Mouse (Mus musculus) G1E (cell line): ENCODE results near the gene Gm17662.

Experiments
- CTCF ChIP-seq: IDR thresholded peaks from 2 replicates; pipeline ENCODE4 v1.5.1; 2012; ENCODE audit warnings: low read depth, low read length, inconsistent platforms, mixed read lengths
- GATA1 ChIP-seq: IDR thresholded peaks from 2 replicates; pipeline ENCODE4 v1.6.1; 2012; ENCODE audit warnings: borderline replicate concordance, low read length, inconsistent platforms, mixed read lengths
- GATA2 ChIP-seq: IDR thresholded peaks from 2 replicates; pipeline ENCODE4 v1.6.1; 2012; ENCODE audit warnings: low read depth, low read length, inconsistent platforms, borderline replicate concordance
- POLR2AphosphoS5 ChIP-seq: IDR thresholded peaks from 2 replicates; pipeline ENCODE4 v1.6.1; 2012; ENCODE audit warnings: low read depth, low read length, inconsistent platforms; ENCODE audit not compliant: insufficient replicate concordance
- TAL1 ChIP-seq: conservative IDR thresholded peaks from 2 replicates; pipeline ENCODE4 v1.6.1; 2012; ENCODE audit warnings: low read depth, low read length, inconsistent platforms, mixed read lengths

GRCm38 (mm10) chr4:104875832-104876231 is 18.7 kb downstream of the Gm17662 start:
- no peak for TF ChIP-seq POLR2AphosphoS5
- no peak for TF ChIP-seq CTCF
- TF ChIP-seq GATA1: no peak
- no peak for TF ChIP-seq TAL1
- TF ChIP-seq GATA2: no peak
